Mouse (Mus musculus) midbrain, embryonic 12.5 days (tissue): ENCODE results near the gene Klhdc1. TPM values are rescaled to one million over a fixed set of nuclear protein-coding genes. Genes with fewer than 3 reads are reported as not detected.

Experiments used
- ATAC-seq: fragments of 200-750 bp; cut with Nextera tagmentation; 2 replicates; pipeline ENCODE4 v1.8.0; 2017; ENCODE audit warnings: low read depth, moderate TSS enrichment, moderate library complexity; ENCODE audit not compliant: low FRiP score
- H3K27ac ChIP-seq: fragments of 300-500 bp; sonication (generic); replicated peaks from 2 replicates; pipeline ENCODE4 v1.5.1; 2016; ENCODE audit warnings: mild to moderate bottlenecking
- H3K27me3 ChIP-seq: fragments of 300-500 bp; sonication (generic); 2 replicates; pipeline ENCODE4 v1.6.1; 2016; ENCODE audit warnings: mild to moderate bottlenecking
- H3K36me3 ChIP-seq: fragments of 300-500 bp; sonication (generic); 2 replicates; pipeline ENCODE4 v1.6.1; 2016
- H3K4me1 ChIP-seq: fragments of 300-500 bp; sonication (generic); 2 replicates; pipeline ENCODE4 v1.6.1; 2016
- H3K4me2 ChIP-seq: fragments of 300-500 bp; sonication (generic); replicated peaks from 2 replicates; pipeline ENCODE4 v1.6.1; 2016; ENCODE audit warnings: mild to moderate bottlenecking, moderate library complexity
- H3K4me3 ChIP-seq: fragments of 300-500 bp; sonication (generic); 2 replicates; pipeline ENCODE4 v1.5.1; 2016; ENCODE audit warnings: mild to moderate bottlenecking
- H3K9ac ChIP-seq: fragments of 300-500 bp; sonication (generic); replicated peaks from 2 replicates; pipeline ENCODE4 v1.6.1; 2016; ENCODE audit warnings: mild to moderate bottlenecking, moderate library complexity
- H3K9me3 ChIP-seq: fragments of 300-500 bp; sonication (generic); 2 replicates; pipeline ENCODE4 v1.6.1; 2016; ENCODE audit warnings: mild to moderate bottlenecking
- WGBS: fragments of 180-500 bp; shearing (Covaris S2); methylation state at CpG from one replicate; pipeline ENCODE4 v1.1.7; 2016; 5-methylcytosine and 5-hydroxymethylcytosine counted together
- polyA plus RNA-seq: library from polyadenylated mRNA; unstranded; fragments of >200 nt; fragmentation: Nextera tagmentation; extraction: Ambion mirVana; gene quantifications from 2 replicates; pipeline ENCODE4 v1.2.1, GENCODE M21; 2016

The Klhdc1 gene
- polyA plus RNA-seq, 1 experiment from 2014 or later: 3.7 TPM

GRCm38 (mm10) chr12:69283146-69283545 is 42.2 kb downstream of the Klhdc1 start:
- ATAC-seq: no peak
- no peak overlapping the region for H3K4me3 ChIP-seq
- no peak overlapping the region for H3K27ac ChIP-seq
- no peak overlapping the region for H3K4me2 ChIP-seq
- H3K4me1 ChIP-seq: no peaks in the 10 kb centered on the region
- no peak overlapping the region for H3K9ac ChIP-seq
- no peaks in the 10 kb centered on the region for H3K27me3 ChIP-seq
- no peaks in the 10 kb centered on the region for H3K36me3 ChIP-seq
- no peaks in the 10 kb centered on the region for H3K9me3 ChIP-seq
- WGBS: 87% methylated on average over 7 of the region's 7 CpGs

GRCm38 (mm10) chr12:69287535-69287934 is 46.6 kb downstream of the Klhdc1 start:
- H3K9ac ChIP-seq: no peak overlapping the region
- no peaks in the 10 kb centered on the region for H3K4me1 ChIP-seq
- no peak overlapping the region for H3K4me3 ChIP-seq
- no peaks in the 10 kb centered on the region for H3K36me3 ChIP-seq
- H3K27me3 ChIP-seq: no peaks in the 10 kb centered on the region
- 89% methylated on average over 8 of the region's 8 CpGs for WGBS
- H3K9me3 ChIP-seq: no peaks in the 10 kb centered on the region
- no peak overlapping the region for H3K4me2 ChIP-seq
- ATAC-seq: no peak
- H3K27ac ChIP-seq: no peak overlapping the region

GRCm38 (mm10) chr12:69288699-69289098 is 47.7 kb downstream of the Klhdc1 start:
- 78% methylated on average over 9 of the region's 9 CpGs for WGBS
- no peak overlapping the region for H3K27ac ChIP-seq
- H3K36me3 ChIP-seq: no peaks in the 10 kb centered on the region
- no peaks in the 10 kb centered on the region for H3K4me1 ChIP-seq
- no peak overlapping the region for H3K9ac ChIP-seq
- H3K9me3 ChIP-seq: no peaks in the 10 kb centered on the region
- H3K4me3 ChIP-seq: no peak overlapping the region
- no peak for ATAC-seq
- H3K4me2 ChIP-seq: no peak overlapping the region
- H3K27me3 ChIP-seq: no peaks in the 10 kb centered on the region

GRCm38 (mm10) chr12:69292401-69292800 is 51.4 kb downstream of the Klhdc1 start:
- Histone ChIP-seq H3K27ac (no peak overlapping the region), H3K9me3 (no peaks in the 10 kb centered on the region), H3K9ac (no peak overlapping the region), H3K27me3 (no peaks in the 10 kb centered on the region), H3K4me3 (no peak overlapping the region), H3K4me2 (no peak overlapping the region), H3K4me1 (peaks cover 6% of the 10 kb centered on the region), H3K36me3 (no peaks in the 10 kb centered on the region)
- 89% methylated on average over 6 of the region's 6 CpGs for WGBS
- no peak for ATAC-seq

GRCm38 (mm10) chr12:69293815-69294214 is 52.8 kb downstream of the Klhdc1 start:
- H3K9ac ChIP-seq: no peak overlapping the region
- no peak overlapping the region for H3K27ac ChIP-seq
- H3K9me3 ChIP-seq: no peaks in the 10 kb centered on the region
- no peaks in the 10 kb centered on the region for H3K27me3 ChIP-seq
- no peak overlapping the region for H3K4me3 ChIP-seq
- no peak overlapping the region for H3K4me2 ChIP-seq
- 61% methylated on average over 2 of the region's 2 CpGs for WGBS
- H3K4me1 ChIP-seq: peaks cover 13% of the 10 kb centered on the region
- no peaks in the 10 kb centered on the region for H3K36me3 ChIP-seq
- no peak for ATAC-seq

- 83% methylated on average over 2 of the region's 2 CpGs for WGBS
- ATAC-seq: no peak
- H3K4me3 ChIP-seq: no peak overlapping the region
- no peaks in the 10 kb centered on the region for H3K27me3 ChIP-seq
- 0 out of 2 replicates have a peak, but pooled peaks cover 3% of the 10 kb centered on the region for H3K36me3 ChIP-seq
- H3K4me2 ChIP-seq: no peak overlapping the region
- H3K9ac ChIP-seq: no peak overlapping the region
- H3K9me3 ChIP-seq: no peaks in the 10 kb centered on the region
- no peak overlapping the region for H3K27ac ChIP-seq
- H3K4me1 ChIP-seq: peaks cover 20% of the 10 kb centered on the region
Measured at GRCm38 (mm10) chr12:69294936-69295335, 54.0 kb downstream of the Klhdc1 start.

GRCm38 (mm10) chr12:69295651-69296050 is 54.7 kb downstream of the Klhdc1 start:
- Histone ChIP-seq H3K27me3 (no peaks in the 10 kb centered on the region), H3K36me3 (peaks cover 10% of the 10 kb centered on the region), H3K4me2 (peak overlapping the region; percentile 69), H3K4me3 (peak overlapping the region; percentile 97), H3K9ac (no peak overlapping the region; the same call in 1 of the 2 replicates), H3K9me3 (no peaks in the 10 kb centered on the region), H3K4me1 (peaks cover 20% of the 10 kb centered on the region), H3K27ac (no peak overlapping the region)
- WGBS: 81% methylated on average over 4 of the region's 4 CpGs
- ATAC-seq: no peak

- H3K9ac ChIP-seq: peak within 1 kb of the TSS; percentile 97
- peak; percentile 97 for ATAC-seq
- H3K27ac ChIP-seq: peak within 1 kb of the TSS; percentile 99
- WGBS: under 1% methylated on average over 84 of the region's 98 CpGs
- H3K4me3 ChIP-seq: peak within 1 kb of the TSS; percentile 97
- peaks cover 19% of the 10 kb centered on the region for H3K36me3 ChIP-seq
- no peaks in the 10 kb centered on the region for H3K9me3 ChIP-seq
- peak within 1 kb of the TSS; percentile 69 for H3K4me2 ChIP-seq
- peaks cover 20% of the 10 kb centered on the region for H3K4me1 ChIP-seq
- no peaks in the 10 kb centered on the region for H3K27me3 ChIP-seq
Measured at GRCm38 (mm10) chr12:69296511-69297410, 55.8 kb downstream of the Klhdc1 start, which contains the start of gene Klhdc2. TSS of gene Klhdc2 (plus strand) at chr12:69296681.

GRCm38 (mm10) chr12:69297411-69298150 is 56.6 kb downstream of the Klhdc1 start:
- whole genome bisulfite sequencing: 20% methylated on average over 20 of the region's 20 CpGs
- peak overlapping the region; percentile 97 for H3K9ac ChIP-seq
- ATAC-seq: no peak
- no peaks in the 10 kb centered on the region for H3K27me3 ChIP-seq
- peaks cover 27% of the 10 kb centered on the region for H3K36me3 ChIP-seq
- peaks cover 20% of the 10 kb centered on the region for H3K4me1 ChIP-seq
- peak overlapping the region; percentile 69 for H3K4me2 ChIP-seq
- no peaks in the 10 kb centered on the region for H3K9me3 ChIP-seq
- H3K4me3 ChIP-seq: peak overlapping the region; percentile 97
- peak overlapping the region; percentile 99 for H3K27ac ChIP-seq

- peak overlapping the region; percentile 97 for H3K4me3 ChIP-seq
- no peak overlapping the region for H3K9ac ChIP-seq
- H3K36me3 ChIP-seq: peaks cover 33% of the 10 kb centered on the region
- no peaks in the 10 kb centered on the region for H3K9me3 ChIP-seq
- peaks cover 20% of the 10 kb centered on the region for H3K4me1 ChIP-seq
- H3K27me3 ChIP-seq: no peaks in the 10 kb centered on the region
- H3K4me2 ChIP-seq: peak overlapping the region; percentile 69
- H3K27ac ChIP-seq: no peak overlapping the region
- 93% methylated on average over 4 of the region's 4 CpGs for WGBS
- ATAC-seq: no peak
Measured at GRCm38 (mm10) chr12:69298281-69298680, 57.3 kb downstream of the Klhdc1 start.

GRCm38 (mm10) chr12:69299231-69299630 is 58.3 kb downstream of the Klhdc1 start:
- no peak overlapping the region for H3K4me3 ChIP-seq
- no peaks in the 10 kb centered on the region for H3K27me3 ChIP-seq
- no peak overlapping the region for H3K9ac ChIP-seq
- 0 out of 2 replicates have a peak overlapping the region, but pooled peaks have one; percentile 3 for H3K27ac ChIP-seq
- H3K4me2 ChIP-seq: peak overlapping the region; percentile 69
- peaks cover 41% of the 10 kb centered on the region for H3K36me3 ChIP-seq
- no peaks in the 10 kb centered on the region for H3K9me3 ChIP-seq
- ATAC-seq: no peak
- 78% methylated on average over 12 of the region's 12 CpGs for WGBS
- peaks cover 20% of the 10 kb centered on the region for H3K4me1 ChIP-seq

GRCm38 (mm10) chr12:69299831-69300230 is 58.9 kb downstream of the Klhdc1 start:
- no peak for ATAC-seq
- Histone ChIP-seq H3K27me3 (no peaks in the 10 kb centered on the region), H3K36me3 (peaks cover 46% of the 10 kb centered on the region), H3K9ac (no peak overlapping the region), H3K27ac (no peak overlapping the region), H3K4me2 (no peak overlapping the region), H3K4me3 (no peak overlapping the region), H3K4me1 (peaks cover 20% of the 10 kb centered on the region), H3K9me3 (no peaks in the 10 kb centered on the region)
- WGBS: 91% methylated on average over 3 of the region's 3 CpGs
